Mouse (Mus musculus) liver, adult 2 months (tissue): ENCODE data around the gene Plcd4. TPM values are rescaled to one million over a fixed set of nuclear protein-coding genes. Genes with fewer than 3 reads are reported as not detected.

ENCODE experiments used
- DNase-seq: peaks from one replicate; pipeline ENCODE4 v3.0.0-alpha.2; 2011; ENCODE audit warnings: low read depth, low spot score; ENCODE audit errors: extremely low read depth
- H3K27ac ChIP-seq: fragments of 200-500 bp; replicated peaks from 2 replicates; pipeline ENCODE4 v1.5.1; 2012; ENCODE audit warnings: low read depth, mild to moderate bottlenecking, control low read depth, inconsistent platforms, low read length; ENCODE audit not compliant: insufficient read depth
- H3K27me3 ChIP-seq: fragments of 200-500 bp; 2 replicates; pipeline ENCODE4 v1.6.1; 2012; ENCODE audit warnings: mild to moderate bottlenecking, moderate library complexity, low read length, inconsistent platforms; ENCODE audit not compliant: control insufficient read depth, insufficient read depth
- H3K36me3 ChIP-seq: fragments of 200-500 bp; 2 replicates; pipeline ENCODE4 v1.6.1; 2012; ENCODE audit warnings: low read length, inconsistent platforms; ENCODE audit not compliant: control insufficient read depth, insufficient read depth
- H3K4me1 ChIP-seq: fragments of 200-500 bp; 2 replicates; pipeline ENCODE4 v1.6.1; 2011; ENCODE audit warnings: low read length; ENCODE audit not compliant: control insufficient read depth, insufficient read depth
- H3K4me3 ChIP-seq: fragments of 200-500 bp; 2 replicates; pipeline ENCODE4 v1.5.1; 2011; ENCODE audit warnings: low read depth, mild to moderate bottlenecking, control low read depth, low read length, moderate library complexity; ENCODE audit not compliant: insufficient read depth
- H3K79me2 ChIP-seq: fragments of 200-500 bp; 2 replicates; pipeline ENCODE4 v1.6.1; 2012; ENCODE audit warnings: inconsistent platforms, mild to moderate bottlenecking, low read length, moderate library complexity; ENCODE audit not compliant: control insufficient read depth, insufficient read depth
- H3K9ac ChIP-seq: fragments of 200-500 bp; 2 replicates; pipeline ENCODE4 v1.6.1; 2012; ENCODE audit warnings: low read depth, mild to moderate bottlenecking, control low read depth, inconsistent platforms, low read length
- CTCF ChIP-seq: fragments of 200-500 bp; IDR thresholded peaks from 2 replicates; pipeline ENCODE4 v1.5.1; 2011; ENCODE audit warnings: low read depth, low read length, control low read depth
- POLR2A ChIP-seq: fragments of 200-500 bp; IDR thresholded peaks from 2 replicates; pipeline ENCODE4 v1.6.1; 2011; ENCODE audit warnings: low read length, control low read depth; ENCODE audit not compliant: insufficient read depth; ENCODE audit errors: extremely low read depth
- WGBS: fragments of 180-500 bp; shearing (Covaris S2); methylation state at CpG from one replicate; pipeline ENCODE4 v1.1.7; 2018; 5-methylcytosine and 5-hydroxymethylcytosine counted together
- polyA plus RNA-seq: library from polyadenylated mRNA; depleted of rRNA; stranded (reverse); fragments of >200 nt; gene quantifications from 2 replicates; pipeline ENCODE4 v1.2.3, GENCODE M21; 2012; rRNA removed
- total RNA-seq: library from RNA; depleted of rRNA; stranded (reverse); fragments of >200 nt; gene quantifications from 2 replicates; pipeline ENCODE4 v1.2.3, GENCODE M21; 2014; rRNA removed

Gene Plcd4
- total RNA-seq (not detected in 2 replicates), polyA plus RNA-seq (not detected in 2 replicates)

- H3K36me3 ChIP-seq: no peaks in the 10 kb centered on the region
- H3K9ac ChIP-seq: no peak within 1 kb of the TSS
- 25% methylated on average over 6 of the region's 6 CpGs for WGBS
- TF ChIP-seq POLR2A: no peak
- no peak for TF ChIP-seq CTCF
- no peaks in the 10 kb centered on the region for H3K79me2 ChIP-seq
- H3K27me3 ChIP-seq: no peaks in the 10 kb centered on the region
- no peak within 1 kb of the TSS for H3K27ac ChIP-seq
- no peak within 1 kb of the TSS for H3K4me3 ChIP-seq
- DNase-seq: no peak
- no peaks in the 10 kb centered on the region for H3K4me1 ChIP-seq
Measured at GRCm38 (mm10) chr1:74542451-74542961, at the start of gene Plcd4. Plcd4 (plus strand) TSS chr1:74542888.

GRCm38 (mm10) chr1:74501106-74501505 lies 41.6 kb upstream of the Plcd4 start:
- H3K4me3 ChIP-seq: no peak overlapping the region
- DNase-seq: no peak
- H3K27me3 ChIP-seq: no peaks in the 10 kb centered on the region
- WGBS: 32% methylated on average over 1 of the region's 1 CpGs
- TF ChIP-seq POLR2A (no peak), CTCF (no peak)
- H3K36me3 ChIP-seq: peaks cover 4% of the 10 kb centered on the region
- peaks cover 7% of the 10 kb centered on the region; the same call in 1 of the 2 replicates for H3K79me2 ChIP-seq
- peaks cover 3% of the 10 kb centered on the region; the same call in 1 of the 2 replicates for H3K4me1 ChIP-seq
- no peak overlapping the region for H3K27ac ChIP-seq
- H3K9ac ChIP-seq: no peak overlapping the region

DNA sequence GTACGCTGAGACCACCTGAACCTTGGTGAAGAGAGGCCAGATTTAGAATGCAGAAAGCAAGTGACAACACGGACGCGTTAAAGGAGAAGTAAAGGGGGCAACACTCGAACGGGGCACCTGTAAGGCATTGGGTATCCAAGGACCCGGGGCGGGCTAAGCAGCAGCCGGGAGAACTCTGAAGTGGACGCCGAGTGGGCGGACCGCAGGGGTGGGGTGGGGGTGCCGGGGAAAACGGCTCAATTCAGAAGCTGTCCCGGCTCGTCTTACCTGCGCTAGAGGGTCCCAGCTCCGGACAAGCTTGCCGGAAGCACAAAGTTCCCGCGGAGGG lies 37.3 kb upstream of the Plcd4 start:
- Histone ChIP-seq H3K4me1 (peaks cover 6% of the 10 kb centered on the region; the same call in 1 of the 2 replicates), H3K9ac (peak overlapping the region; percentile 53), H3K79me2 (peaks cover 14% of the 10 kb centered on the region; the same call in 1 of the 2 replicates), H3K4me3 (peak overlapping the region; percentile 70), H3K27ac (no peak overlapping the region), H3K27me3 (no peaks in the 10 kb centered on the region), H3K36me3 (no peaks in the 10 kb centered on the region; the same call in 1 of the 2 replicates)
- TF ChIP-seq CTCF: no peak
- TF ChIP-seq POLR2A: no peak
- DNase-seq: no peak
- under 1% methylated on average over 22 of the region's 22 CpGs for WGBS

DNA sequence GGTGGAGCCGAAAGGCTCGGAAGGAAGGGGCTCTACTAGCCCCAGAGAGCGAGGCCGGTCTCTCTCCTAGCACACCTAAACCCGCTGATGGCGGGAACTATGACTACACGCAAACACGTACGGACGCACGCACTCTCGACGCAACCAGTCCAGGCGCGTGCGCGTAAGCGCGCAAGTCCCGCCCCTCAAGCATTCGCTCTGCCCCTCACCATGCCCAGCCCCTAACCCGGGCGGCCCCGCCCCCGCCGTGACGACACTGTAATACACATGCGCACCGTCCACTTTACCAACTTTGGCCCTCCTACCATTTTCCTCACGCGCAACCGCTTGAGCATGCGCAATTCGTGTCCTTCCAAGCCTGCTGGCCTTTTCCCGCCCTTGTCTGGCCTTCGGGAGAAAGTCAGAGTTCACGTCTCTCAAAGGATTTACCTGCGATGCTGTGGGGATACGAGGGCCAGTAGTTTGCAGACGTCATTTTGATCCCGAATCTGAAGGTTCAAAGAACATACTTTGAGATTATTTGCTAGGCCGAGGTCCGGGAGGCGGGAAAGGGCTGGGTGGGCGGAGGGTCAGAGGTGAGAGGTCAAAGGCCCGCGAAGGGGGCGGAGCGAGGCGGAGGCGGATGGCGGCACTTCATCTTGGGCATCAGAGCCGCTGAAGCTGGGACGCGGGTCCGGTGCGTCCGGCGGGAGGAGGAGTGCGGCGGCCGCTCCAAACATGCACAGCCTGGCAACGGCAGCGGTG lies 36.8 kb upstream of the Plcd4 start, which contains the start of gene Cnot9:
Cnot9 (plus strand) TSS at position 338 of the 744 bp plus-strand sequence.
- H3K4me1 ChIP-seq: peaks cover 6% of the 10 kb centered on the region; the same call in 1 of the 2 replicates
- under 1% methylated on average over 64 of the region's 64 CpGs for WGBS

DNA sequence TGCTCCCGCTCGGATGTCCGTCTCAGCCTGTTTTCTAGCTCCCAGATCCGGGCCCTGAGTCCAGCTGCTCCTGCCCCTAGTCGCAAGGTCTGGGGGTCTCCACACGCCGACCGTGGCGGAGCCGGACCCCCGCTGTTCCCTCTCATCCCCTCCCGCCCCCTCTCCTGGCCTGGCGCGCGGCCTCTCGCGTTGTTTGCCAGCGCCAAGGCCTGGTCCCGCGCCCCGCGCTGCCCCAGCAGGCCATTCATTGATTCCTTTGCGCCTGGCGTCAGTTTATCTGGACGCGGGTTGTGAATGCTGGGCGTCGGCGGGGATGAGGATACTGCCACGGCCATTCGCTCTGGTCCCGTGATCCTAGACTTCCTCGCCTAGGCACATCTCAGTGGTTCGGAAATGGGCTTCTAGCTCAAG lies 36.2 kb upstream of the Plcd4 start:
- WGBS: under 1% methylated on average over 32 of the region's 34 CpGs
- H3K36me3 ChIP-seq: no peaks in the 10 kb centered on the region; the same call in 1 of the 2 replicates
- peak; percentile 26 for DNase-seq

More for the DNA sequence above, 36.8 kb upstream of the Plcd4 start, which contains the start of gene Cnot9:
- Histone ChIP-seq H3K27me3 (no peaks in the 10 kb centered on the region), H3K36me3 (no peaks in the 10 kb centered on the region; the same call in 1 of the 2 replicates), H3K27ac (peak within 1 kb of the TSS; percentile 90), H3K79me2 (peaks cover 14% of the 10 kb centered on the region; the same call in 1 of the 2 replicates), H3K9ac (peak within 1 kb of the TSS; percentile 75), H3K4me3 (peak within 1 kb of the TSS; percentile 82)
- DNase-seq: peak; percentile 94
- TF ChIP-seq POLR2A: peak; percentile 61
- TF ChIP-seq CTCF: no peak

GRCm38 (mm10) chr1:74507780-74508179 lies 34.9 kb upstream of the Plcd4 start:
- H3K4me1 ChIP-seq: peaks cover 6% of the 10 kb centered on the region; the same call in 1 of the 2 replicates
- no peak overlapping the region for H3K9ac ChIP-seq
- 91% methylated on average over 2 of the region's 2 CpGs for WGBS
- no peaks in the 10 kb centered on the region for H3K27me3 ChIP-seq
- peaks cover 1% of the 10 kb centered on the region; the same call in 1 of the 2 replicates for H3K36me3 ChIP-seq
- H3K4me3 ChIP-seq: no peak overlapping the region
- no peak for DNase-seq
- no peak for TF ChIP-seq CTCF
- peaks cover 14% of the 10 kb centered on the region; the same call in 1 of the 2 replicates for H3K79me2 ChIP-seq
- no peak overlapping the region for H3K27ac ChIP-seq

More for the DNA sequence above, 36.2 kb upstream of the Plcd4 start:
- Histone ChIP-seq H3K79me2 (peaks cover 14% of the 10 kb centered on the region; the same call in 1 of the 2 replicates), H3K27ac (peak overlapping the region; percentile 90), H3K4me3 (peak overlapping the region; percentile 82), H3K4me1 (peaks cover 6% of the 10 kb centered on the region; the same call in 1 of the 2 replicates), H3K9ac (peak overlapping the region; percentile 75), H3K27me3 (no peaks in the 10 kb centered on the region)
- TF ChIP-seq CTCF (no peak), POLR2A (no peak)
